Mouse (Mus musculus): ENCODE data around the gene Trim44. TPM values are rescaled to one million over a fixed set of nuclear protein-coding genes. Genes with fewer than 3 reads are reported as not detected.

Trim44 gene
- polyA plus RNA-seq, 1 experiment from 2014 or later = 30.3 TPM

DNA sequence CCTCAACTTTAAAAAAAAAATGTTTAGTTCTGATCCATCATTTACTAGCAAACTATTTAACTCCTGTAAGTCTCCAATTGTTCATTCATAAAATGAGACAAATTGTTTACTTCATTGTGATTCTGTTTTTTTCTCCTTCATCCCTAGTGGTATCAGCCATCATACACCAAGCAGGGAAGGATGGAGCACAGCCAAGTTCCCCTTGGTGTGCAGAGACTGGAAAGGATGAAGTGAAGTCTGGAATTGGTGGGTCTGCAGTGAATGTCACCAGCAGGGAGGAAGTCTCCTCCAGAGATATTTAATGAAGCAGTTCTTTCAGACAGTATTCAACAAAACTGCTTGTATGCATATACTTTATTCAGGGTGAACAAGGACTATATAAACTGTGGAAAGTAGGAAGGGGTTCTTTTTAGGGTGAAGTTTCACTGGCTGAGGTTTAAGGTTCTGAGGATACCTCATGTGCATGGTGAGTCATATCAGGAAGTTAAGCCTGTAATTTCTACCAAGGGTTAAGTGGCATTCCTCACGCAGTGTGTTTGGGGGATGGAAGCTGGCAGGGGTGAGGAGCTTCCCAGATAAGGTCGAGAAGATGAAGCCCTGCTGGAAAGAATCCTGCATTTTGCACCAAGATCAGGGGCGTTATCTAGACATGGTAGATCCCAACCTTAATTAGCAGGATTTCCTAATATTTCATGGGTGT lies 34.1 kb downstream of the Trim44 start:
- Histone ChIP-seq H3K9me3 (replicated peaks) (no peaks in the 10 kb centered on the region), H3K4me1 (no peaks in the 10 kb centered on the region), H3K4me3 (no peak overlapping the region), H3K36me3 (peaks cover 14% of the 10 kb centered on the region), H3K27ac (no peak overlapping the region), H3K27me3 (ENCODE audit: low read depth, poor library complexity, severe bottlenecking) (no peaks in the 10 kb centered on the region)
- WGBS = 81% methylated on average over 3 of the region's 3 CpGs
- DNase-seq (ENCODE audit: low spot score) = no peak

DNA sequence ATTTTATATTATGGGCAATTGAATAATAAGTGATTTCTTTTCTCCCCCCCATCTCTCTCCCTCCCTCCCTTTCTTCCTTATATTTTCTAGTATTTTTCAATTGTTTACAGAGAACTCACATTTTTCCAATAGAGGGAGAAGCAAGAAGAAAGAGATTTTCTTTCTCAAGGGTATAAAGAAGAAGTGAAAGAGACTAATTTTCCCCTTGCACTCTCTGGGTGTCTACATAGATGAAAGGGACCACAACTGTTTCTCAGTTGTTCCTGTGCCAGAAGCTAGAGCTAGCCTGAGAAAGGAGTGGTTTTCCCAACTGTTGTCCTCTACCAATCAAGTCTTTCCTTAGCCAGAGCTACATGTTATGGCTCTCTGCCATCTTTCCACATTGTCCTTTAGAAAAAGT lies 34.9 kb downstream of the Trim44 start:
- Histone ChIP-seq H3K36me3 (peaks cover 14% of the 10 kb centered on the region), H3K4me1 (no peaks in the 10 kb centered on the region), H3K27me3 (ENCODE audit: low read depth, poor library complexity, severe bottlenecking) (no peaks in the 10 kb centered on the region), H3K9me3 (replicated peaks) (no peaks in the 10 kb centered on the region), H3K27ac (no peak overlapping the region), H3K4me3 (no peak overlapping the region)
- no peak for DNase-seq (ENCODE audit: low spot score)

DNA sequence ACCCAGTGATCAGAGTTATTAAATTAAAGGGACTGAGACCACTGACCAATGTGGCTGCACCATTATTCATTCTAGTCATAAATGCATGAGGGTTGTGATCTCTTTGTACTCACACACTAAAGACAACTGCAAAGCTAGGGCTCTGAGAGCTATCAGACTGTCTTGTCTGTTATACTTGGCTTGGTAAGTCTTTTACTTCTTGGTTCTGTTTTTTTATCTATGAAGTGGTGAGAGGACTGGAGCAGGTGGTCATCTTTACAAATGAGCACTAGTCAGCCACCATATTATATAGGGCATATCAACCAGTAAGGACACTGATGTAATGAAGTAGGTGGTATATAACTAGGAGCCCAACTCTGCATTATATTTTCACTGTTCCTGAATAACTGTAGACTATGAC lies 36.3 kb downstream of the Trim44 start:
- peaks cover under 1% of the 10 kb centered on the region; the same call in 1 of the 2 replicates for H3K36me3 ChIP-seq
- no peaks in the 10 kb centered on the region for H3K9me3 ChIP-seq (replicated peaks)
- no peak overlapping the region for H3K27ac ChIP-seq
- H3K4me3 ChIP-seq = no peak overlapping the region
- no peaks in the 10 kb centered on the region for H3K4me1 ChIP-seq
- H3K27me3 ChIP-seq (ENCODE audit: low read depth, poor library complexity, severe bottlenecking) = no peaks in the 10 kb centered on the region
- no peak for DNase-seq (ENCODE audit: low spot score)

DNA sequence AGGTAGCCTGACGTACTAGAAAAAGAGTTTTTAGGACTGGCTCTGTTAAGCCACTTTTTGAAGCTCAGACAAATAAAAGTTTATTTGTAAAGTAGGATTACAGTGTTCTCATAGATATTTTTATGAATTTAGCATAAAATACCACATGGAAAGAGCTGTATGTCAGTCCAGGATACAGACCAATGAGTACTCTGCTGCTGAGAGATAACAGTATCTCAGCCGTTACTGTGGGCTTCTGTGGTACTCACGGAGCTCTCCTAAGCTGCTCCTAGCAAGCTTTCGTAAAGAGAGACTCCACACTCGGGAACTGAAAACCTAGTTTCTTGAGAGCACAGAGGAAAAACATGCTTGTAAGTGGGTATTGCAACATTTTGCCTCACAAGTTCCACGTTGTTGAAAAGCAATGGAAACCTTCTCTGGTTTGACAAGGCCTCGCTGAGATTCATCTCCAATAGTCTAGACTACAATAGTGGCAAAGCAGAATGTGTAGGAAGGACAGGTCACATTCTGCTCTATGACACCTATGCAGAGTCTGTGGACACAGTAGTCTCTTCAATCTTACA lies 41.6 kb downstream of the Trim44 start:
- H3K36me3 ChIP-seq = no peaks in the 10 kb centered on the region
- no peak for DNase-seq (ENCODE audit: low spot score)
- peaks cover 5% of the 10 kb centered on the region for H3K4me1 ChIP-seq
- no peak overlapping the region for H3K4me3 ChIP-seq
- 92% methylated on average over 7 of the region's 7 CpGs for WGBS
- H3K9me3 ChIP-seq (replicated peaks) = no peaks in the 10 kb centered on the region
- no peaks in the 10 kb centered on the region for H3K27me3 ChIP-seq (ENCODE audit: low read depth, poor library complexity, severe bottlenecking)
- no peak overlapping the region for H3K27ac ChIP-seq

DNA sequence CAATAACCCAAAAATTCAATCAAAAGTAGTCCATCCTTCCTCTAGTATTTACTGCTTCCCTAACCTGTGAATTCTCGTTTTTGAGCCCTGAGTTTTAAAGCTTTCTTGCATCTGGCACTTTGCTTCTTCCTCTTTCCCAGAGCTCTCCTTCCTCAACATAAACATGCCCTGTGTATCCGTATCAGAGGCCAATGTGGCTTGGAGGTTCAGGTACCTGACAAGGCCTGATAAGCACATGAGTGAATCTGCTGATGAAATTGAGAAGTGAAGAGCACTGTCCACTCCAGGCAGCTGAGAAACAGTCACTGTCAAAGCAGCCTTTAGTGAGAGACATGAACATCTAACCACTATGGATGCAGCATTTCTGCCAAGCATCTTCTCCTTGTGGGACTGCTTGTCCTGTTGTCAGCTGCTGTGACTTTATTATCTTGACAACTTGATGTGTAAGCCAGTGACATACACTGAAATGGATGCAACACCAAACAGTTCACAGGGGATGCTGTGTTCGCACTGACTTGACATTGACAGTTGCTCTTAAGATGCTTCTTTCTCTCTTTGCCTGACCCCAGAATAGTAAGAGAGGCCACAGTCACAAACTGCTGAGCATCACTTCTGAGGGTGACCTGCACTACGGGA lies 42.9 kb downstream of the Trim44 start:
- DNase-seq (ENCODE audit: low spot score) = no peak
- H3K27me3 ChIP-seq (ENCODE audit: low read depth, poor library complexity, severe bottlenecking) = no peaks in the 10 kb centered on the region
- H3K36me3 ChIP-seq = no peaks in the 10 kb centered on the region
- WGBS = 85% methylated on average over 4 of the region's 4 CpGs
- no peak overlapping the region for H3K4me3 ChIP-seq
- no peaks in the 10 kb centered on the region for H3K9me3 ChIP-seq (replicated peaks)
- H3K4me1 ChIP-seq = peaks cover 7% of the 10 kb centered on the region
- H3K27ac ChIP-seq = no peak overlapping the region

DNA sequence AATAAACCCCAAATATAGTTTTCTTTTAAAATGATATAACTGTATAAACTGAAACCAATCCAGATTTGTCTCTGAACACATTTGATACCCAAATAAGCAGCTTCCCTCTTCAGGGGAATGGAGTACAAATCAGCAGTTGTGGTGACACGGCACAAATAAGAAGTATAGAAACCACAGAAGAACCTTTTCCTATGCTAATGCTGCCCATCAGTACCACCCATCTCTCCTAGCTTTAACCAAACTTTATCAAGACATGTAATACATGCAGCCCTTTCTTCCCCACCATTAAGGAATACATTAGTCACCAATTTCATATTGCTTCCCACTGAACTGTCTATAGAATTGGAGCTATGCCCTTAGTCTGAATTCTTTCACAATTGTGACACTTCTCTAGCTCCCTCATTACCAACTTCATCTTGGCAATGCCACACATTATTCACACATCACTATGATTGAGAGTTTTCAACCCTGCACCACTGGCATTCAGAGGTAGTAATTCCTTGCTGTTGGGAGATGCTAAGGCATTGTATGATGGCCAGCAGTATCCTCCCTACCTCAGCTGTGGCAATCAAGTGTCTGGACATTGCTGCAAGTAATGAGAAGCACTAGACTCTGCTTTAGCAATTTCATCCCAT lies 44.6 kb downstream of the Trim44 start:
- DNase-seq (ENCODE audit: low spot score) = no peak
- H3K36me3 ChIP-seq = no peaks in the 10 kb centered on the region
- H3K27ac ChIP-seq = no peak overlapping the region
- H3K27me3 ChIP-seq (ENCODE audit: low read depth, poor library complexity, severe bottlenecking) = no peaks in the 10 kb centered on the region
- no peak overlapping the region for H3K4me3 ChIP-seq
- no peaks in the 10 kb centered on the region for H3K9me3 ChIP-seq (replicated peaks)
- WGBS = 92% methylated on average over 1 of the region's 1 CpGs
- H3K4me1 ChIP-seq = peaks cover 7% of the 10 kb centered on the region

DNA sequence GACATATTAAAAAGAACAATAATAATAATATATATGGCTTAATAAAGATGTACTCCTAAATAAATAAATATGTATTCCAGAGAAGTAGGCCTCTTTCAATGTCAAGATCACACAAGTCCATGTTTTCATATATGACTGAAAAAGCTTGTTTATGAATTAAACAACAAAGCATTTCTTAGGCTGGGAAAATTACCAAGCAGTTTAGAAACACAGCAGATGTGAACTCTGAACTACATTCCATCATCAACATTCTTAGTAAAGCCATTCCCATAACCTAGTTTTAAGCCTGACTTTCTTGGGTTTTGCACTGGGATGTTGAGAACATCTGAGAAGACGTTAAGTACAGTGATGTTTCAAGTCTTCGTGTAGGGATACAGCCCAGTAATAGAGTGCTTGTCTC lies 45.4 kb downstream of the Trim44 start:
- Histone ChIP-seq H3K9me3 (replicated peaks) (no peaks in the 10 kb centered on the region), H3K36me3 (peaks cover 2% of the 10 kb centered on the region), H3K4me3 (no peak overlapping the region), H3K27me3 (ENCODE audit: low read depth, poor library complexity, severe bottlenecking) (no peaks in the 10 kb centered on the region), H3K4me1 (peaks cover 7% of the 10 kb centered on the region), H3K27ac (no peak overlapping the region)
- no peak for DNase-seq (ENCODE audit: low spot score)
- WGBS = 85% methylated on average over 2 of the region's 2 CpGs

DNA sequence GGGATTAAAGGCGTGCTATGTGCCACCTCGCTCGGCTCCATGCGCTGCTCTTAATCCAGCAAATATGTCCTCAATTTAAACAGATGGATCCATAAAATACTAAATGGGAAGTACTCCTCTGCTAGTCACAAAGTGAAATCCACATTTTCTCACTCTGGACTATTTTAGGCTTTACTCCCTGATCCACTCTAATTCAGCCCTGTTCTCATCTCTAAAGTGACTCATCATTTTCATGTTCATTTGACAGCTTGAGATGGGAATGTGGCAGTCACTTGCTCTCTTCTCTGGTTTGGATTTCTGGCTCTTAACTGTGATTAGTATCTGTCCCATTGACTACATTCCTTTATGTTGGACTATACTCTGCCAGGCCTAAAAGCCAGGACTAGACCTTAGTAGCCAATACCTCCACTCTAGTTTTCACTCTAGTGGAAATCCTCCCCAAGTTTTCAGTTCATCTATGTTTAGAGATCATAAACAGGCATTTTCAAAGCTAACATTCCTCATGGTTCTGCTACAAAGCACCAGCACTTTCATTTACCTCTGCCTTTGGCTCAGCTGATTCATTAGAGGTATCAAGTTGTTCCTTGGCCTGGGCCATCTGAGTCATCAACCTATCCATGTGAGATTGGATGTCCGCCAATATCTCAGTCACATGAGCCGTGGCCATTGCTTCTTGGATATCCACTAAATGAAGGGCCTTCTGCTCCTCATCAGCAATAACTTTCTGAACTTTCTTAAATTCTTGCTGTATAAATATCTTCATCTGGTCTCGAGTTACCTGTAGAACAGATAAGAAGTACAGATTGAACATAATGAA lies 50.5 kb downstream of the Trim44 start:
- no peaks in the 10 kb centered on the region for H3K27me3 ChIP-seq (ENCODE audit: low read depth, poor library complexity, severe bottlenecking)
- no peak for DNase-seq (ENCODE audit: low spot score)
- peaks cover 19% of the 10 kb centered on the region for H3K36me3 ChIP-seq
- no peak overlapping the region for H3K4me3 ChIP-seq
- H3K9me3 ChIP-seq (replicated peaks) = no peaks in the 10 kb centered on the region
- peaks cover 7% of the 10 kb centered on the region for H3K4me1 ChIP-seq
- no peak overlapping the region for H3K27ac ChIP-seq
- WGBS = 95% methylated on average over 7 of the region's 7 CpGs

DNA sequence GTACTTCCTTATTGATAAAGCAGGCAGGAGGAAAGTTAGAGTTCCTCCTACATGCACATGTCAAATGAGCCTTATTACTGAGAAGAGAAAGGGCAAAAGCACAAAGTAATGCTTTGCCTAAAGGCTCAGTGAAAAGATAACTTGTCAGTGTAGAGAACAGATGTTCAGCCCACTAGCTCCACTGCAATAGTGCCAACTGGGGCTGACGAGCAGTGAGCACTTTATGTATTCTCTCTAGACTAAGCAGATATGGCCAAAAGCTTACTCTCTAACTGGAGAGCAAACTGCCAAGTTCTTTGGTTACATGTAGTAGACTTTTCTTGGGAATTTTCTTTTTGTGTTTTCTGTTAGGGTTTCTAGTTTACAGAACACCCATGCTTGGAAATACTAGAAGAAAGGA lies 53.6 kb downstream of the Trim44 start:
- DNase-seq (ENCODE audit: low spot score) = no peak
- Histone ChIP-seq H3K4me1 (no peaks in the 10 kb centered on the region), H3K9me3 (replicated peaks) (no peaks in the 10 kb centered on the region), H3K36me3 (peaks cover 19% of the 10 kb centered on the region), H3K27ac (no peak overlapping the region), H3K4me3 (no peak overlapping the region), H3K27me3 (ENCODE audit: low read depth, poor library complexity, severe bottlenecking) (no peaks in the 10 kb centered on the region)
- WGBS = 73% methylated on average over 1 of the region's 1 CpGs

DNA sequence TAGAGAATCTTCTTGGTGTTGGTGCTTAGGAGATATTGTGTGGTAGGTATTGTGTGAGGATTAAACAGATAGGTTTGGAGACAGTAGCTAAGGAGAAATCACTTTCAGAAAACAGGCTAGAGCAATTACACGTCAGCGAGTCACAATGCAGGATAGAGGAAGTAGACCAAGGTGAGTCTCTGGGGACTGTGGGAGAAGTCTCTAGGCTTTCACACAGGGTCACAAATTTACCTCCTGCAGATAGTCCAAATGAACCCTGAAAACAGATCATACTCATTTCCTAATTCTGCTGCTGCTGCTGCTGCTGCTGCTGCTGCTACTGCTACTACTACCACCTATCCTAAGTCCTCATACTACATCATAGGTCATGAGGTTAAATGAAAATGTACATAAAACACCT lies 66.2 kb downstream of the Trim44 start:
- no peak overlapping the region for H3K4me3 ChIP-seq
- WGBS = 90% methylated on average over 2 of the region's 2 CpGs
- H3K4me1 ChIP-seq = no peaks in the 10 kb centered on the region
- H3K27me3 ChIP-seq (ENCODE audit: low read depth, poor library complexity, severe bottlenecking) = no peaks in the 10 kb centered on the region
- H3K27ac ChIP-seq = no peak overlapping the region
- no peak for DNase-seq (ENCODE audit: low spot score)
- H3K9me3 ChIP-seq (replicated peaks) = no peaks in the 10 kb centered on the region
- H3K36me3 ChIP-seq = peaks cover 26% of the 10 kb centered on the region

DNA sequence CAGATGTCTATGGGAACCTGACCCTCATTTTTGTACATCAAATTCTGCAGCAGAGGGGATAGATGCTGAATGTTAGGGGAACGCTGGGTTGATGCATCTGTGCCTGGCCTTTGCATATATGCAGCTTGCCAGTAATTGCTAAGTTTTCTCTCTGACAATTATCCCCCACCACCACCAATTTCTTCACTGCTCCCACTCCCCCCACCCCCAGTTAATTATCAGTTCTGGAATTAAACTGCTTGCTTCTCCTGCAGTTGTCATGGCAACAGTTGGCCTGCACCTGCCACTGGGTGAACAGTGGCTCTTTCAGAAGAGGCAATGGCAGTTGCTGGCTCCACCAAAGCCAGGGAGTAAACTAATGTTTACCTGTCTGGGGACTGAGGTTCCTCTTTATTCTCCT lies 70.8 kb downstream of the Trim44 start:
- Histone ChIP-seq H3K9me3 (replicated peaks) (no peaks in the 10 kb centered on the region), H3K27ac (no peak overlapping the region), H3K36me3 (no peaks in the 10 kb centered on the region), H3K4me3 (no peak overlapping the region), H3K27me3 (ENCODE audit: low read depth, poor library complexity, severe bottlenecking) (no peaks in the 10 kb centered on the region), H3K4me1 (no peaks in the 10 kb centered on the region)
- no peak for DNase-seq (ENCODE audit: low spot score)
- 94% methylated on average over 1 of the region's 1 CpGs for WGBS

DNA sequence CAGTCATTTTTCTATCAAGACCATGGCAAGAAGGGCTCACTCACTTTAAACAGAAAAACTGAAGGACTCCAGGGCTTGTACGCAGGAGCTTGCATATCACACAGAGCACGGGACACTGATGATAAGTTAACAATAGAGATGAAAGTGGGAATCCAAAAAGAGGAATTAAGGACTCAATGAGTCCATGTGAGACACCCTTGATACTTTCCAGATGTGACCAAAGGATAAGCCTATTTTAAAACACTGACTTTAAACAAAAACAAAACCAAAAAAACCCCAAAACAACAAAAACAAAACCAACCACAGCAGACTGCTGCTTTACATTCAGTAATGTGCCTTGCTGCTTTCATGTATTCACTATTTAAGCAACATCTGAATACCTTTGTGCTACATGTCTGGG lies 75.7 kb downstream of the Trim44 start:
- DNase-seq (ENCODE audit: low spot score) = no peak
- Histone ChIP-seq H3K27ac (no peak overlapping the region), H3K27me3 (ENCODE audit: low read depth, poor library complexity, severe bottlenecking) (no peaks in the 10 kb centered on the region), H3K4me1 (no peaks in the 10 kb centered on the region), H3K9me3 (replicated peaks) (no peaks in the 10 kb centered on the region), H3K36me3 (no peaks in the 10 kb centered on the region), H3K4me3 (no peak overlapping the region)
- 62% methylated on average over 2 of the region's 2 CpGs for WGBS

DNA sequence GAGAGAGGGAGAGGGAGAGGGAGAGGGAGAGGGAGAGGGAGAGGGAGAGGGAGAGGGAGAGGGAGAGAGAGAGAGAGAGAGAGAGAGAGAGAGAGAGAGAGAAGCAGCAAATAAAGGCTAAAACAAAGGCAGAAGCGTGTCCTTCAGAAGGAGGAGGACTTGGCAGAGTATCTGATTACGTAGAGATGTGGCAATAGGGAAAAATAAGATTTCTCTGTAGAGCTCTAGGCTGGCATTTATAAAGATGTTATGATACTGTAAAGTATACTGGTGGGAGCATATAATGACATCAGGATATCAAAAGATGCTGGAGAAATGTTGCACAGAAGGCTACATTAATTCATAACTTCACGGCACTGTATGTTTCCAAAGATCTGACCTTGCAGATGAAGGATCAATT lies 76.5 kb downstream of the Trim44 start:
- no peak for DNase-seq (ENCODE audit: low spot score)
- H3K27me3 ChIP-seq (ENCODE audit: low read depth, poor library complexity, severe bottlenecking) = no peaks in the 10 kb centered on the region
- 89% methylated on average over 3 of the region's 3 CpGs for WGBS
- H3K4me3 ChIP-seq = no peak overlapping the region
- no peaks in the 10 kb centered on the region for H3K4me1 ChIP-seq
- no peaks in the 10 kb centered on the region for H3K36me3 ChIP-seq
- H3K27ac ChIP-seq = no peak overlapping the region
- no peaks in the 10 kb centered on the region for H3K9me3 ChIP-seq (replicated peaks)
